Mouse (Mus musculus): ENCODE results near the gene Asic1. TPM values are rescaled to one million over a fixed set of nuclear protein-coding genes. Genes with fewer than 3 reads are reported as not detected.
"Not testable (repeated sequence)": the region's sequence is repeated elsewhere in the genome, so short reads cannot be mapped to it uniquely, and the experiment has no call there.

The Asic1 gene
- total RNA-seq, 1 experiment from 2014 or later = 0.23 TPM

DNA sequence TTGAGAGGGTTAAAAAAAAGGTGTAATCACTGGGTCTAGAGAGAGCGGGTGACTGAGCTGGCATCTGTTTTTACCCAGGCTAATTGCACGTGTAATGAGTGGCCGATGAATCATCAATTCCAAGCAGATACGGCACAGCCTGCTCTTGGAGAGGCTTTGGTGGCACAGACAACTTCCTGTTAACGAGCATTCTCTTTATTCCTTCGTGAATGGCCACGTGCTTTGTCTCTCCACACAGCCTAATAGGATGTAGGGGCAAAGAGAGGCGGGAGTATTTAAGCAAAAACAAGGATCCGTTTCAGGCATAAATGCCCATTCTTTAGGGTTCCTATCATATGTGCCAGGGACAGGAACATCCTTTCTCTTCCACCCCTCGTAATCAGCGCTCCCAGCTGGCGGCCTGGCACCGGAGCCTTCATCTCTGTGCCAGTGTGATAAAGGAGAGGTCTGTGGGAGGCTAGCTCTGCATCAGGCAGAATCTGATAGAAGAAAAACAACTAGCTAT is 45.2 kb downstream of the Asic1 start:
- no peak for ATAC-seq (ENCODE audit: extremely low read depth, insufficient number of reproducible peaks, low FRiP score, poor library complexity, severe bottlenecking)

DNA sequence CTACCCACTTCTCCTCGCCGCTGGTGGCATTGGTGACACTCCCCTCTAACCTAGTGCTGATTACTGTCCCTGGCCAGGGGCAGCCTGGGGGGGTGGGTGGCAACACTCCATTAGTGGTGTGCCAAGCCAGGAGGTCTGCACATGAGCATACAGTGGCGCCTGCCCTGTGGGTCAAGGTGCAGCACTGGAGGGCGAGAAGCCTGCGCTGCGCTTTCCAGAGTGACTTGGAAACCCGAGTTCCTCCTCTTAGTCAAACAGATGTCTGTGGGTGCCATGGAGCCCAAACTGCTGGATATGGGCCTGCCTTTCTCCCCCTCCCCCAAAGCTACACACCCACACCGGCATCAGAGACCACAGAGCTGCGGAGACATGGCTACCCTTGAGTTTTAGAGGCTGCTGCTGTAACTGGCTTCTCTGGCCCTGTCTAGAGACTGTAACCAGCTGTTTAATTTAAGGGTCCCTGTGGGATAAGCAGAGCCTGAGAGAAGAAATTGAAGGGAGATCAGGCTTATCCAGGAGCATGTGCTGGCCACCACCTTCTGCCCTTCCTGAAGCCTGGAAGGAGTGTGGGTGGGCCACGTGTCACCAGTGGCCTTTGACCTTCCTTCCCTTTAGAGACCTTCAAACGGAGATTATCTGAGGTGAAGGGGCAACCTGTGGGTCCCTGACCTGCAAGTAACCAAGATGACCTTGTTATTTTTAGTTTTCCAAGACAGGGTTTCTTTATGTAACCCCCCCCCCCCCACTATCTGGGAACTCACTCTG is 46.0 kb downstream of the Asic1 start:
- no peak for ATAC-seq (ENCODE audit: extremely low read depth, insufficient number of reproducible peaks, low FRiP score, poor library complexity, severe bottlenecking)

DNA sequence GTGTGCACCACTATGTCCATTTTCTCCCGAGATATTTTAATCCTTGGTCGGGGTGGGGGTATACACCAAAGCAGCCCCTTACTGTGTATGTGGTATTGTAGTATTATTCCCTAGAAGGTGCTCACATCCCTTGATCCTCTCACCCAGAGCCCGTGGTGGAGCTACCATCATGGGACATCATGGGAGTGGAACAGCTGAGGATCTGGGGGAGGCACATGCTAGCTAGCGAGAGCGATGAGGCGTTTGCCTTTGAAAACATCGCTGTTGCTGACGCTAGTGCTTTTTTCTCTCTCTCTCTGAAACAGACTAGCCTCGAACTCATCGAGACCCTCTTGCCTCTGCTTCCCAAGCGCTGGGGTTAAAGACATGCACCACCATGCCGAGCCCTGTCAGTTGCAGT is 46.6 kb downstream of the Asic1 start:
- ATAC-seq (ENCODE audit: extremely low read depth, insufficient number of reproducible peaks, low FRiP score, poor library complexity, severe bottlenecking) = no peak

DNA sequence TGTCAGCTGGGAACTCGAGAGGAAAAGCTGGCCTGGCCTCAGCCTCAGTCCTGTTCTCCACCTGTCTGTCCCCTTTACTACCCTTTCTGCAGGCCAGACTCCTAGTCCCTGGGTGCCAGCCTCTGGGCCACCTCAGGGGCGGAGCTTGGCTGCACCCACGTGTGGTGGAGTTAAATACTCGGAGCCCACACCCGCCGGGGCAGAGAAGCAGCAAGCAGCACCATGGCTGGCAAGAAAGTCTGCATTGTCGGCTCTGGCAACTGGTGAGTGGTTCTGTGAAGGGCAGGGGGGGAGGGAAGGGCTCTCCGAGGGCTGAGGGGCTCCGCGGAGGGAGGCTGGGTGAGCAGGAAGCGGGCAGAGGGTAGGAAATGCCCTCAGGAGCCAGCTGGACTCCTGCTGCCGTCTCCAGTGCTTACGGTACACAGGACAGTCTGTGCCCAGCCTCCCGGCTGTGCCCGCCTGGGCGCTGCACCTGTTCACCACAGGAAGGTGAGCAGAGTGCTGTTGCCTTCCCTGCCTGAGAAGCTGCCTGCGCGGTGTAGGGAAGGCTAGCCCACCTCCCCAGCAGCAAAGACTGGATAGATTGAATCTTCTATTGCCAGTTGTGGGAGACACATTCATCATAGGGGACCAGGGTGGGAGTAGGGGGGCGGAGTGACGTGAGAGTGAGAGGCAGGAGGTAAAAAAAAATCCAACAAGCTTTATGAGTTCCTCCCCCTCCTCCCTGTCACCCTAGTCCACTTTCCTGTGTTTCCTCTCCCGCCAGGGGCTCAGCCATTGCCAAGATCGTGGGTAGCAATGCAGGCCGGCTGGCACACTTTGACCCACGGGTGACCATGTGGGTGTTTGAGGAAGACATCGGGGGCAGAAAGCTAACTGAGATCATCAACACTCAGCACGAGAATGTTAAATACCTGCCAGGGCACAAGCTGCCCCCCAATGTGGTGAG is 47.5 kb downstream of the Asic1 start, which contains the start of gene Gpd1:
Gene Gpd1, plus strand, starts transcription at position 130 of the 949 bp plus-strand sequence.
- no peak for ATAC-seq (ENCODE audit: extremely low read depth, insufficient number of reproducible peaks, low FRiP score, poor library complexity, severe bottlenecking)

DNA sequence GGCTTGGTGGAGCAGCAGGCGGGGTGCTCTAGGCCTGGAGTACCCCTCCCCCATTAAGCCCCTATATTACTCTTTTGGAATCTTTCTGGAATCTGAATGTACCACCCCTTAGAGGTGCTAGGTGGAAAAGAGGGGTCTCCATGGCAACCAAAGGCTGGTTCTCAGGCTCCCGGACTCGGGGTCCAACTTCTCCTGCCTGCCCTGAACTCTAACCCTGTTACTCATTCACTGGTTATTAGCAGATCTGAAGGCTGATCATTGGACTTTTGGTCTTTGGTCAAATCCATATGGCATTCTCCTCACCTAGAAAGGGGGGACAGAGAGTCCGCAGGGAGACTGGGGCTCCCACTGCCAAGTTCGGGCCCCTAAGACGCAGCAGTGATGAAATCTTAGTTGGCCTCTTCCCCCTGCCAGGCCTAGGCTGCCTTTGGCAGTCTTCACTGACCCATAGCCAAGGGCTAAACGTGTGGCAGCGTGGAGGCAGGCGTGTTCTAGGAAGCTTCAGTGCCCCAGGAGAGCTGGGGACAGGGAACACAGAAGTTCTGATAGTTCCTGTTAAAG is 48.4 kb downstream of the Asic1 start:
- no peak for ATAC-seq (ENCODE audit: extremely low read depth, insufficient number of reproducible peaks, low FRiP score, poor library complexity, severe bottlenecking)

DNA sequence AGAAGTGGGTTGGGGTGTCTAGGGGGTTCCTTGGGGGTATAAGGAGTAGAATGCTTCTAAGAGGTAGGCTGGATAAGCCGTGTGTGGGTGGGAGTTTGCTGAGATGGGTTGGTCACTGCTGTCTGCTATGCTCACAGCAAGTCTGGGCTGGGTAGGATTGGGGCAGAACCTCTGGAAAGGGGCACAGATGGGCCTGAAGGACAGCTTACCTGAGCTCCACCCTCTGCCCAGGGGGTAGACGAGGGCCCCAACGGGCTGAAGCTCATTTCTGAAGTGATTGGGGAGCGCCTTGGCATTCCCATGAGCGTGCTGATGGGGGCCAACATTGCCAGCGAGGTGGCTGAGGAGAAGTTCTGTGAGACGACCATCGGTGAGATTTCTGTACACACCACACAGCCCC is 49.7 kb downstream of the Asic1 start:
- no peak for ATAC-seq (ENCODE audit: extremely low read depth, insufficient number of reproducible peaks, low FRiP score, poor library complexity, severe bottlenecking)

DNA sequence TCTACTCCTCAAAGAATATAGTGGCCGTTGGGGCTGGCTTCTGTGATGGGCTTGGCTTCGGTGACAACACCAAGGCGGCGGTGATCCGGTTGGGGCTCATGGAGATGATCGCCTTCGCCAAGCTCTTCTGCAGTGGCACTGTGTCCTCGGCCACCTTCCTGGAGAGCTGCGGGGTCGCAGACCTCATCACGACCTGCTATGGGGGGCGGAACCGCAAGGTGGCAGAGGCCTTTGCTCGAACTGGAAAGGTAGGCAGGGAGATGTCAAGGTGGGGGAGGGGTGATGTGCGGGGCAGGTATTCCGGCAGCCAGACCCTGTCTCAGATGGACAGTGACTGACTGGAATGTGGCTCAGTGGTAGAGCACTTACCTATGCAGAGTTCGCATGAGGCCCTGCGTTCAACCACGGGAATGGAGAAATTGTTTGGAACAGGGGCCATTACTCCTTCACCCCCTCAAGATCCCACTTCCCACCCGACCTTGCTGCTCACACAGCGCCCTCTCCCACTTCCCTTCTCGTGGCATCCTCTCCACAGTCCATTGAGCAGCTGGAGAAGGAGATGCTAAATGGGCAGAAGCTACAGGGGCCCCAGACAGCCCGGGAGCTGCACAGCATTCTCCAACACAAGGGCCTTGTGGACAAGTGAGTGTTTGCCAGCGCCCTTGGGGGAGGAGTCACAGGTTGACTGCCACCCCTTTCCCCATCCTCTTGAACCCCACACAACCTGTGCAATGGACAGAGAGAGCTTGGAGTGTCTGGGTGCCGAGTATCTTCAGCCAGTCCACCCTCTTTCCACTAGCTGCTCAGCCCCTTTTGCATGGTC is 52.0 kb downstream of the Asic1 start:
- ATAC-seq (ENCODE audit: extremely low read depth, insufficient number of reproducible peaks, low FRiP score, poor library complexity, severe bottlenecking) = no peak

DNA sequence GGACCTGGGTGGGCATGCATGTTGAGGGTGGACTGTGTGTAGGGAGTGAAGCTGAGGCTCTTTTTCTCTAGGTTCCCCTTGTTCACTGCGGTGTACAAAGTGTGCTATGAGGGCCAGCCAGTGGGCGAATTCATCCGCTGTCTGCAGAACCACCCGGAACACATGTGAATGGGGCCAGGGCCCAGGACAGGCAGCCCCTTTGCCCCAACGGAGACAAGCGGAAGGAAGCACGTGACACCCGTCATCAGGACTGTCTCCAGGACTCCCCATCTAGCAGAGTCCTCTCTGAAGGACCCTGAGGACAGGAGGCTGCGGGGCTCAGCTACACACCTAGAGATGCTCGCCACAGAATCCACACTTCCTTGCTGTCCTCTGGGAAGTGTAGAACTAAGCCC is 52.9 kb downstream of the Asic1 start:
- ATAC-seq (ENCODE audit: extremely low read depth, insufficient number of reproducible peaks, low FRiP score, poor library complexity, severe bottlenecking) = no peak

DNA sequence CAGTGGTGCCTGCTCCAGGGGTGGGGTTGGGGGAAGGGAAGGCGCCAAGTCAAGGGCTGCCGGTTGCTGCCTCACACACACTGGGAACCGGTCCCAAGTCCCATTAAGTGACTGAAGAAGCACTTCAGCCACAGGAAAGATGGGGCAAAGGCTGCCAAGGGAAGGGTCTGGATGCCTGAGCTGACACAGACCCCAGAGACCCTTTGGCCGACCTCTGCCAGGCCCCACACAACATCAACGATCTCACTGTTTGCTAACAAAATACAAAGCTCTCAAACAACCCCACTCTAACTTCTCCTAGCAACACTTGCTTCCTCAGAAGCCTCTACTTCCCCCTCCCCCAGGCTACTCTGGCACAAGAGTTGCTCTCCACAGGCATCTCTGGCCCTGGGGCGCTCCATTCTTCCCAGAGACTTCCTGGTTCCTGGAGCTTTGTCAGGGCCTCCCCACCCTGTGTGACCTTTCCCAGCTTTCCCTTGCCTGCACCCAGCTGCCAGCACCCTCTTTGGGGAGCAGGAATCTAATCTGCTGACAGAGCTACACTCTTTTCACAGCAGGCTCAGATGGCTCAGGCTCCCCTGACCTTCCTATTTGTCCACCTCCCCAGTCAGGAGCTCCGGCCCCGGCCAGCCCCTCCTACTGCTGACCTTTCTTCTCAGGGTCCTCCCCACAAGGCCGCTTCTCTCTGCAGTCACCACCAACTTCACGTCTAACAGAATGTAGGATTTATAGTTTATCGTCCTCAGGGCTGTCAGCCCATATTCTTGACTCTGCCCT is 53.5 kb downstream of the Asic1 start:
- no peak for ATAC-seq (ENCODE audit: extremely low read depth, insufficient number of reproducible peaks, low FRiP score, poor library complexity, severe bottlenecking)

DNA sequence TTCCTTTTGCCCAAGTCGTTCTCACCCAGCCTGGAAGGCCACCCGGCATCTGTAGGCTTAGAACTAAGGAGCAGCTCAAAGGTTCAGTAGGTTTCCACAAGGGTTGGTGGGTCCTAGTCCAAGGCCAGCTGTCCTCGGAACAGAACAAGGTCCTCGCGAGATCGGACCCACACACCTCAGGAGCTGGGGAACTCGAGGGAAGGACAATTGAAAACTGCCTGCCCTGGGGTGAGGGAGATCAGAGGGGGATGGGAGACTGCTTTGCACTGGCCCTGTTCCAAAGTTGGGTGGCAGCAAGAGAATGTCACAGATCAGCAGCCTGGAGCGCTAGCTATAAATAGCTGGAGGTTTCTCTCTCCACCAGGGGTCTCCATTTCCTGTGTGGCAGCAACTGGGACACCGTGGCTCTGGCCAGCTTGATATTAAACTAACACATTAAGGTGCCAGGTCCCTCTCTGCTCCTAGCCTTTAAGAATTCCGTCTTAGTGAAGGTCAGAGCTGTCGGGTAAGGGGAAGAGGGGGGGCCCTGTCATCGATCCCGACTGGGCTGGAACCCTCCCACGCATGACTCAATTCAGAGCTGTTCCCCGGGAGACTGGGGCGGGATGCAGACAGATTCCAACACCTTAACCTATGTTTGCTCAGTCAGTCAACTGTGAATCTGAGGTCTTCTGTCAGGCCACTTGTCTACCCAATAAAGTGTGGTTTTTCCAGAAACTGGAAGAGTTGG is 54.3 kb downstream of the Asic1 start:
- no peak for ATAC-seq (ENCODE audit: extremely low read depth, insufficient number of reproducible peaks, low FRiP score, poor library complexity, severe bottlenecking)

DNA sequence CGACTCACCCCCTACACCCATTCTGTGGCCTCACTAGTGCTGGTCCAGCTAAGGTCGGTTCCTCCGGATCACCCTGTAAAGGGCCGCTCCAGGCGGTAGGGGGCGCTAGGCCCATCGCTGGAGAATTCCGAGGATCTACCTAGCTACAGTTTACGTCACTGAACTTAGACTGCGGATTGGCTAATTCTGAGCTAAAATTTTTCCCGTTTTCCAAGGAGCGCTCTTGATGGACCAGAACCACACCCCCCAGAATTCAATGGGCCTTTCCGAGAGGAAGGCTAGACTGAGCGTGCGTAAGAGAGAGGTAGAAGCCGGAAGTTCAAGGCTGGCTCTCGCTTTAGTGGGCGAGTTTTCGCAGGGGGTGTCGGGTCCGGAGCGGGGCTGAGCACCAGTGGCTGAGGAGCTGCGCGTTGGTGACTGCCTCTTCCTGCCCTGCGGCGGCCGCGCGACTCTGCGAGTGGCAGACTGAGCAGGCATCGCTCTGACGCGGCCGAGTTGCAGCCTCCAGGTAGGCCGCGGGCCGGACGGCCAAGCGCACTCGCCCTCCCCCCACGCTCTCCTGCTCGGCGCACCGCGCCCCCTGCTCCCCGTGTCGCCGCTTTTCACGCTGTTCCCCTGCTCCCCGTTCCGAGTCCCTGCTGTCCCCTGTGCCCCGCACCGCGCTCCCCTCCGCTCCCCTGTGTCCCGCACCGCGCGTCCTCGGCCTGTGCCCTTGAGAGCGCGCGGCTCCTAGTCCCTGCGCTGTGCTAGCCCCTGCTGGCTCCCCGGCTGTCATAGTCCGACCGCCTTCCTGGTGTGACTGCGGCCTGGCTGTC is 55.4 kb downstream of the Asic1 start, which contains the start of gene Cox14:
Gene Cox14, plus strand, starts transcription at position 278 of the 815 bp plus-strand sequence.
- ATAC-seq (ENCODE audit: extremely low read depth, insufficient number of reproducible peaks, low FRiP score, poor library complexity, severe bottlenecking) = peak; percentile 82

DNA sequence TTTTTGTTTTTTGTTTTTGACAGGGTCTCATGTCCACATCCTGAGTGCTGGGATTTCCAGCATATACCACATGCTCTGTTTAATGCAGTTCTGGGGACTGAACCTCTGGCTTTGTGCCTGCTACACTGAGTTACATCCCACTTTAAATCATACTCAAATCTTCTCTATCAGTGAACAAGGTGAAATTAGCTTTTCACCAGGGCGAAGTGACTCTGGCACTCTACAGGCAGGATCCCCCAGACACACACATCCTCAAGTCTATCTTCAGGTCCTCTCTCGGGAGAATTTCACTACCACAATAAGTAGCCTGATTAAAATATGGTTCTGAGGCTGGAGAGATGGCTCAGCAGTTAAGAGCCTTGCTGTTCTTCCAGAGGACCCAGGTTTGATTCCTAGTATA is 56.4 kb downstream of the Asic1 start:
- ATAC-seq (ENCODE audit: extremely low read depth, insufficient number of reproducible peaks, low FRiP score, poor library complexity, severe bottlenecking) = no peak

DNA sequence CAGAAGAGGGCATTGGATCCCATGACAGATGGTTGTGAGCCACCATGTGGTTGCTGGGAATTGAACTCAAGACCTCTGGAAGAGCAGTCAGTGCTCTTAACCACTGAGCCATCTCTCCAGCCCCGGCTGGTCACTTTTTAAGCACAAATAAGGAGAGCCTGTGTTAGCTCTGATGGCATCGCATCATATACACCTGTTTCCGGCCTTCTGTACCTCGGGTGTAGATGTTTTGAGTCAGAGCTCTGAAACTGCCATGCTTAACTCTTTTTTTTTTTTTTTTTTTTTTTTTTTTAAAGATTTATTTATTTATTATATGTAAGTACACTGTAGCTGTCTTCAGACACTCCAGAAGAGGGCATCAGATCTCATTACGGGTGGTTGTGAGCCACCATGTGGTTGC is 56.9 kb downstream of the Asic1 start:
- not testable (repeated sequence) for ATAC-seq (ENCODE audit: extremely low read depth, insufficient number of reproducible peaks, low FRiP score, poor library complexity, severe bottlenecking)

DNA sequence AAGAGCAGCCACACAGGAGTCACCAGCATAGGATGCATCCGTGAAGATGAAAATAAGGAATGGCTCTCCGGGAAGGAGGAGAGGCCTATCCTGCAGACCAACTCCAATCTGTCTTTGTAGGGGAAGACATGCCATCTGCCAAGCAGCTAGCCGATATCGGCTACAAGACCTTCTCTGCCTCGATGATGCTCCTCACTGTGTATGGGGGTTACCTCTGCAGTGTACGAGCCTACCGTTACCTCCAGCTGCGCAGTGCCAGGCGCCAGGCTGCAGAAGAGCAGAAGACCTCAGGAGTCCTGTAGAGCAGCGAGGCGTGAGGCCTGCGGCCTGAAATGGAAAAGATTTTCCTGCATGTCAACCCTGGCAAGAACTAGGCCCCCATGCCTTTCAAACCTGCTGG is 57.4 kb downstream of the Asic1 start:
- no peak for ATAC-seq (ENCODE audit: extremely low read depth, insufficient number of reproducible peaks, low FRiP score, poor library complexity, severe bottlenecking)

DNA sequence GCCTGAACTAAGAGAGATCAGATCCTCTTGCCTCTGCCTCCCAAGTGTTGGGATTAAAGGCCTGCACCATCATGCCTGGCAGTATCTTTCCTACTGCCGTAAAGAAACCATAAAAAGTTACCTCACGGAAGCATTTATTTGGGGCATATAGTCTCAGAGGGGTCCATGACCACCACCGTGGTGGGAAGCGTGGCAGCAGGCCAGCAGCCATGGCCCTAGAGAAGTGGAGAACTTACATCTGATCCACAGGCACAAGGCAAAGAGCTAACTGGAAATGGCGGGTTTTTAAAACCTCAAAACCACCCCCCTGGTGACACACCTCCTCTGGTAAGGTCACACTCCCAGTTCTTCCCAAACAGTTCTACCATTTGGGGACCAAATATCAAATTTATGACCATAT is 58.0 kb downstream of the Asic1 start:
- no peak for ATAC-seq (ENCODE audit: extremely low read depth, insufficient number of reproducible peaks, low FRiP score, poor library complexity, severe bottlenecking)

DNA sequence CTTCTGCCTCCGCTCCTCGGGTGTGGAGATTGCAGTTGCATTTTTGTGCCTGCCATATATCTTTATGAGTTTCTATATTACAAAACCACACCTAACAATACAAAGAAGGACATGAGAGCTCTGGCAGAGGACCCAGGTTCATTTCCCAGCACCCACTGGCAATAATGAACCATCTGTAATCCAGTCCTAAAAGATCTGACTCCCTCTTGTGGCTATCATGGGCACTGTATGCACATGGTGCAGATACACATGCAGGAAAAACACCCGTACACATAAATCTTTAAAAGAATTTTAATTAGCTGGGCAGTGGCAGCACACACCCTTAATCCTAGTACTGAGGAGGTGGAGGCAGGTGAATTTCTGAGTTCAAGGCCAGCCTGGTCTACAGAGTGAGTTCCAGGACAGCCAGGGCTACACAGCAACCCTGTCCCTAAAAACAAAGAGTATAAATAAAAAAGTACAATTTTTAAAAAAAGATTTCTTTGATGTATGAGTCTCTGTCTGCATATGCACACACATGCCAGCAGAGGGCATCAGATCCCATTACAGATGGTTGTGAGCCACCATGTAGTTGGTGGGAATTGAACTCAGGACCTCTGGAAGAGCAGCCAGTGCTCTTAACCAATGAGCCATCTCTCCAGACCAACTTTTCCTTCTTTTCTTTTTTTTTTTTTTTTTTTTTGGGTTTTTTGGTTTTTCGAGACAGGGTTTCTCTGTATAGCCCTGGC is 59.1 kb downstream of the Asic1 start:
- ATAC-seq (ENCODE audit: extremely low read depth, insufficient number of reproducible peaks, low FRiP score, poor library complexity, severe bottlenecking) = no peak

Data from neutrophil, adult 5-6 weeks (primary cell).